Mouse (Mus musculus): Measurements from ENCODE around the gene Snx30. TPM values are rescaled to one million over a fixed set of nuclear protein-coding genes. Genes with fewer than 3 reads are reported as not detected.
"Not testable (repeated sequence)": the region's sequence is repeated elsewhere in the genome, so short reads cannot be mapped to it uniquely, and the experiment has no call there.

Gene Snx30
- polyA plus RNA-seq, 1 experiment = 16.0 TPM

GRCm38 (mm10) chr4:59772171-59772879 lies 33.3 kb upstream of the Snx30 start:
- no peak for DNase-seq (ENCODE audit: low read depth)
- TF ChIP-seq CTCF (IDR thresholded peaks at IDR 0.05; ENCODE audit: borderline replicate concordance, extremely low read depth, insufficient read depth, insufficient read length) (no peak), POLR2A (IDR thresholded peaks at IDR 0.05; ENCODE audit: borderline replicate concordance, extremely low read depth, insufficient read depth, insufficient read length, poor library complexity, severe bottlenecking) (no peak)

DNA sequence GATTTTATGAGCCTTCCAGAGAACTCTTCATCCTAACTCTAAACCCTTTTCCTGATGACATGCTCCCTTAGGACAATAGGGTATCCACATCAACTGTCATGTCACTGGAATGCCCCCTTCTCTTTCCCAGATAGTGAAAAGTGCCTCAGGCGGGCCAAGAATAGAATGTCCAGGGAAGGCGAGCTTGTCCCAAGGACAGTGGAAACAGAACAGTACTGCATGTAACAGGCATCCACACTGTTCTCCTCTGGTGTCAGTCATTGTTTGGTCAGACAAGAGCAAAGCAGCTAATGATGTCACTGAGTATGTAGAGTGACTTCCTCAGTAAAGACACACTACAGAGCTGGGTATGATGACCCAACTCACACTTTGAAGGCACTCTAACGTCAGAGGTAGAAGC lies 27.8 kb upstream of the Snx30 start:
- TF ChIP-seq CTCF (IDR thresholded peaks at IDR 0.05; ENCODE audit: borderline replicate concordance, extremely low read depth, insufficient read depth, insufficient read length) (no peak), POLR2A (IDR thresholded peaks at IDR 0.05; ENCODE audit: borderline replicate concordance, extremely low read depth, insufficient read depth, insufficient read length, poor library complexity, severe bottlenecking) (no peak)

GRCm38 (mm10) chr4:59780568-59780967 lies 25.1 kb upstream of the Snx30 start:
- peak; percentile 32; the same call in 1 of the 2 replicates for TF ChIP-seq CTCF (IDR thresholded peaks at IDR 0.05; ENCODE audit: borderline replicate concordance, extremely low read depth, insufficient read depth, insufficient read length)
- no peak for TF ChIP-seq POLR2A (IDR thresholded peaks at IDR 0.05; ENCODE audit: borderline replicate concordance, extremely low read depth, insufficient read depth, insufficient read length, poor library complexity, severe bottlenecking)
- DNase-seq (ENCODE audit: low read depth) = peak; percentile 60

More for the DNA sequence above, 27.8 kb upstream of the Snx30 start:
- DNase-seq (ENCODE audit: low read depth) = no peak

- DNase-seq (ENCODE audit: low read depth) = peak; percentile 69
- no peak for TF ChIP-seq POLR2A (IDR thresholded peaks at IDR 0.05; ENCODE audit: borderline replicate concordance, extremely low read depth, insufficient read depth, insufficient read length, poor library complexity, severe bottlenecking)
These were observed 22.6 kb upstream of the Snx30 start for GRCm38 (mm10) chr4:59782853-59783684.

GRCm38 (mm10) chr4:59783685-59784279 lies 21.9 kb upstream of the Snx30 start:
- peak; percentile 99 for DNase-seq (ENCODE audit: low read depth)
- peak; percentile 59; the same call in 1 of the 2 replicates for TF ChIP-seq POLR2A (IDR thresholded peaks at IDR 0.05; ENCODE audit: borderline replicate concordance, extremely low read depth, insufficient read depth, insufficient read length, poor library complexity, severe bottlenecking)
- TF ChIP-seq CTCF (IDR thresholded peaks at IDR 0.05; ENCODE audit: borderline replicate concordance, extremely low read depth, insufficient read depth, insufficient read length) = no peak

DNA sequence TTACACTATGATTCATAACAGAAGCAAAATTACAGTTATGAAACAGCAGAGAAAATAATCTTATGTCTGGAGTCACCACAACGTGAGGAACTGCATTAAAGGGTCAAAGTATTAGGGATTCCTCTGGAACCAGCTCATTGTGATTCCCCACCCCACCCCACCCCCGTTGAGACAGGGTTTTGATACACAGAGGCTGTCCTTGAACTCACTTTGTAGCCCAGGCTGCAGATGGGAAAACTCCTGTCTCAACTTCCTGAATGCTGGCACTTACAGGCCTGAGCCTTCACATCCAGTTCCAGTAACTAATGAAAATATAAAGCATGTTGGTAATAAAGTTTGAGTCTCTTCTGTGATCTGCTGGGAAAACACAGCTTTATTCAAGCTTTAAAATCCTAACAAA lies 20.2 kb upstream of the Snx30 start:
- no peak for DNase-seq (ENCODE audit: low read depth)
- TF ChIP-seq POLR2A (IDR thresholded peaks at IDR 0.05; ENCODE audit: borderline replicate concordance, extremely low read depth, insufficient read depth, insufficient read length, poor library complexity, severe bottlenecking) (no peak), CTCF (IDR thresholded peaks at IDR 0.05; ENCODE audit: borderline replicate concordance, extremely low read depth, insufficient read depth, insufficient read length) (no peak)

DNA sequence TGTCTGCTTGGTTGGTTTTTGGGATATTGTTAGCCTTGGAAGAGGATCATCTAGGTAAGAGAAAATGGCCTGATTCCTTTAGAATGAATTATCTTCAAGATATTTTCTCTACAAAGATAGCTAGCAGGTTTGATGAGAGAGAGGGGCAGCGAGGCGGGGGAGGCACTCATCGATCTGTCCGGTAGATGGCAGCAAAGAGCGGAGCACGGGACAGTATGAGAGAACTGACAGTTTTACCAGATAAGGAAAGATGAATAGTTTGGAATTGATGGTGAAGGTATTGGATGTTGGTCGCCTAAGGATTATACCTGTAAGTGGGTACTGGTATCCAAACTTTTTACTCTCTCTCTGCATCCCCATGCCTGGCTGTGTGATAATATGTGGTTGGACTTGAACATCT lies 19.0 kb upstream of the Snx30 start:
- TF ChIP-seq POLR2A (IDR thresholded peaks at IDR 0.05; ENCODE audit: borderline replicate concordance, extremely low read depth, insufficient read depth, insufficient read length, poor library complexity, severe bottlenecking) (no peak), CTCF (IDR thresholded peaks at IDR 0.05; ENCODE audit: borderline replicate concordance, extremely low read depth, insufficient read depth, insufficient read length) (peak; percentile 97)

GRCm38 (mm10) chr4:59787126-59787525 lies 18.5 kb upstream of the Snx30 start:
- TF ChIP-seq POLR2A (IDR thresholded peaks at IDR 0.05; ENCODE audit: borderline replicate concordance, extremely low read depth, insufficient read depth, insufficient read length, poor library complexity, severe bottlenecking) = no peak
- no peak for TF ChIP-seq CTCF (IDR thresholded peaks at IDR 0.05; ENCODE audit: borderline replicate concordance, extremely low read depth, insufficient read depth, insufficient read length)
- no peak for DNase-seq (ENCODE audit: low read depth)

More for the DNA sequence above, 19.0 kb upstream of the Snx30 start:
- peak; percentile 74 for DNase-seq (ENCODE audit: low read depth)

DNA sequence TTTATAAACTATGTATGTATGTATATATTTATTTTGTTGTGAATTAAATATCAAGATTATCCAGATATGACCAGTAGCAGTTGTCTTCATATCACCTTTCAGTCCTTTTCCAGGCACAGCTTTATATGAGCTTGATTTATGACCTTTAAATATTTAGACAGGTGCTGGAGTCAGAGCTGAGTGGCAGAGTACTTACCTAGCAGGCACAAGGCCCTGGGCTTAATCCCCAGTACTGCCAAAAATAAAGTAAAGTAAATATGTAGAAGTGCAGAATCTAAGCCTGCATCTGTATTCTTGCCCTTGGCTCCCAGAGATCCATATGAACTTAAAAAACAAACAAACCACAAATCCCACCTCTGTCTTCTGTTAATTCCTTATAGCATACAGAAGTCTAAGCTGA lies 16.6 kb upstream of the Snx30 start:
- no peak for TF ChIP-seq POLR2A (IDR thresholded peaks at IDR 0.05; ENCODE audit: borderline replicate concordance, extremely low read depth, insufficient read depth, insufficient read length, poor library complexity, severe bottlenecking)
- TF ChIP-seq CTCF (IDR thresholded peaks at IDR 0.05; ENCODE audit: borderline replicate concordance, extremely low read depth, insufficient read depth, insufficient read length) = no peak
- no peak for DNase-seq (ENCODE audit: low read depth)

GRCm38 (mm10) chr4:59793626-59794025 lies 12.0 kb upstream of the Snx30 start:
- not testable (repeated sequence) for DNase-seq (ENCODE audit: low read depth)

GRCm38 (mm10) chr4:59794116-59794515 lies 11.5 kb upstream of the Snx30 start:
- TF ChIP-seq POLR2A (IDR thresholded peaks at IDR 0.05; ENCODE audit: borderline replicate concordance, extremely low read depth, insufficient read depth, insufficient read length, poor library complexity, severe bottlenecking) = no peak
- TF ChIP-seq CTCF (IDR thresholded peaks at IDR 0.05; ENCODE audit: borderline replicate concordance, extremely low read depth, insufficient read depth, insufficient read length) = no peak
- no peak for DNase-seq (ENCODE audit: low read depth)
